Mouse (Mus musculus) cortical plate, adult 2 months (tissue): ENCODE results near the gene Magi1. TPM values are rescaled to one million over a fixed set of nuclear protein-coding genes. Genes with fewer than 3 reads are reported as not detected.

Source experiments
- H3K27ac ChIP-seq: fragments of 200-500 bp; 2 replicates; pipeline ENCODE4 v1.5.1; 2012; ENCODE audit warnings: low read length, control low read depth, inconsistent platforms; ENCODE audit not compliant: insufficient read depth
- H3K4me1 ChIP-seq: fragments of 200-500 bp; 2 replicates; pipeline ENCODE4 v1.6.1; 2011; ENCODE audit warnings: low read length; ENCODE audit not compliant: control insufficient read depth, insufficient read depth
- H3K4me3 ChIP-seq: fragments of 200-500 bp; 2 replicates; pipeline ENCODE4 v1.5.1; 2011; ENCODE audit warnings: mild to moderate bottlenecking, low read length, control low read depth; ENCODE audit not compliant: insufficient read depth
- CTCF ChIP-seq: fragments of 200-500 bp; IDR thresholded peaks from 2 replicates; pipeline ENCODE4 v1.5.1; 2011; ENCODE audit warnings: mild to moderate bottlenecking, control low read depth, low read length; ENCODE audit not compliant: insufficient read depth; ENCODE audit errors: extremely low read depth
- POLR2A ChIP-seq: fragments of 200-500 bp; IDR thresholded peaks from 2 replicates; pipeline ENCODE4 v1.6.1; 2011; ENCODE audit warnings: mild to moderate bottlenecking, low read length, control low read depth; ENCODE audit not compliant: insufficient read depth; ENCODE audit errors: extremely low read depth
- polyA plus RNA-seq: library from polyadenylated mRNA; depleted of rRNA; stranded (reverse); fragments of >200 nt; gene quantifications from 2 replicates; pipeline ENCODE4 v1.2.3, GENCODE M21; 2012

Magi1 gene
- polyA plus RNA-seq, 1 experiment: 39.5 TPM

DNA sequence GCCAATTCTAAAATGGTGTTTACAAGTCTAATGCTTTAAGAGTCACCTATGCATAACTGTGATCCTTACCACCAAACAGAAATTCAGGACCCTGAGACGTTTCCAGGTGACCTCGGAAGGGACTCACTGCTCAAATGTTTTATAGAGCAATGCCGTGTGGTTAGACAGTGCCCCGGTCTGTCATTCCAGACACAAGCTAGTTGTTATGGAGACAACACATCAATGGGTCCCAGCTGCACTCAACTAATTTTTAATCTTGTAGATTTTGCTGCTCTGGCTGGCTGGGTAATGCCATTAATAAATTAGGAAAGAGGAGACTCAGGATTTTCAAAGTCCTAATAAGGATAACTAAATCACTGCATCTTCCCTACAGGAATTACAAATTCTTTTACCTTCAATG lies 151.7 kb downstream of the Magi1 start:
- Histone ChIP-seq H3K4me1 (no peaks in the 10 kb centered on the region), H3K4me3 (no peak overlapping the region), H3K27ac (no peak overlapping the region)
- TF ChIP-seq CTCF (no peak), POLR2A (no peak)

DNA sequence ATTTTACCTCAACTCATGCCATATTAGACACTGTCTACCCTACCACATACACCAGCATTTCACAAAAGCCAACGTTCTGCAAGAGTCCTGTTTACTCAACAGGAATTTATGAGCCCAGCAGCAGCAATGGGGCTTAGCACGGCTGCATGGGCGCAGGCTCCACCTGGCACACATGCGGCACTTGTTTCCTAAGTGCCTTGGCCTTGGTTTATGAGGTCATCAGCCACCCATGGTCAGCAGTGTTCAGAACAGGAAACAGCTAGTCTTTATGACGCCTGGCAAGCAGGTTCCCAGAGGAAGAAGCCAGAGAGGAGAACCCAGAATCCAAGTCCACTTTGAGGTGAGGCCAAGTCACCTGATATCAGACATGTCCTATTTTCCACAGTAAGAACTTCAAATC lies 153.3 kb downstream of the Magi1 start:
- no peaks in the 10 kb centered on the region for H3K4me1 ChIP-seq
- H3K4me3 ChIP-seq: no peak overlapping the region
- TF ChIP-seq POLR2A (no peak), CTCF (no peak)
- no peak overlapping the region for H3K27ac ChIP-seq

GRCm38 (mm10) chr6:94126763-94127162 lies 157.0 kb downstream of the Magi1 start:
- no peak overlapping the region for H3K4me3 ChIP-seq
- no peaks in the 10 kb centered on the region for H3K4me1 ChIP-seq
- TF ChIP-seq CTCF: no peak
- no peak for TF ChIP-seq POLR2A
- no peak overlapping the region for H3K27ac ChIP-seq

- TF ChIP-seq CTCF (no peak), POLR2A (no peak)
- Histone ChIP-seq H3K27ac (no peak overlapping the region), H3K4me1 (no peaks in the 10 kb centered on the region), H3K4me3 (no peak overlapping the region)
Observed at GRCm38 (mm10) chr6:94125144-94125543, 158.6 kb downstream of the Magi1 start.

GRCm38 (mm10) chr6:94124279-94124678 lies 159.4 kb downstream of the Magi1 start:
- Histone ChIP-seq H3K4me1 (no peaks in the 10 kb centered on the region), H3K27ac (no peak overlapping the region), H3K4me3 (no peak overlapping the region)
- no peak for TF ChIP-seq POLR2A

DNA sequence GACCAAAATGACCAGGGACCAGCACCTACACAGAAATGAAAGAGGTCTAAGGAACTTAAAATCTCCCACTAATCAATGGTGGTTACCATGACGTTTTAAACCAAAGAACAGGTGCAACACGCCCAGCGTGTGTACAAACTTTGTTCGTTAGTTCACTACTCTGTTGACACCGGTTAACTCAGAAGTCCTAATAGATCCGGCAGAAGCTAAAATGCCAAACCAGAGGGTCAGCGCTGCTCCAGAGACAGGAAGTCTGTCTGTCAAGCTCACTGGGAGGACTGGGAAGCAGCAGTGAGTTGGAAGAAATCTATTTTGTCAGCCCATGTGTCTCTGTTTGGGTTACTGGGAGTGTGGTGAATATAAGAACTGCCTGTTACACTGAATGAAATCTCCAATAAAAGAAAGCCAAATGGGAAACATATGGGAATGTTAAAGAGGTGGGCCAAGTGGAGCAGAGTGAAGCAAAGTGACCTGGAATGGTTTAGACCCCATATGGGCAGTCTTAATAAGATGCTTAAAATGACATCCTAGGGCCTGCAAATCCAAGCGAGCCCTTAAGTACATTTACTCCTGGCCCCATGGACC lies 161.1 kb downstream of the Magi1 start:
- Histone ChIP-seq H3K4me3 (no peak overlapping the region), H3K27ac (no peak overlapping the region), H3K4me1 (no peaks in the 10 kb centered on the region)
- TF ChIP-seq CTCF (no peak), POLR2A (no peak)

GRCm38 (mm10) chr6:94121488-94121887 lies 162.2 kb downstream of the Magi1 start:
- no peak overlapping the region for H3K4me3 ChIP-seq
- TF ChIP-seq POLR2A: no peak
- TF ChIP-seq CTCF: no peak
- H3K27ac ChIP-seq: no peak overlapping the region
- no peaks in the 10 kb centered on the region for H3K4me1 ChIP-seq

- no peak overlapping the region for H3K4me3 ChIP-seq
- TF ChIP-seq POLR2A (no peak), CTCF (no peak)
- H3K27ac ChIP-seq: no peak overlapping the region
- H3K4me1 ChIP-seq: peaks cover 2% of the 10 kb centered on the region; the same call in 1 of the 2 replicates
Observed at GRCm38 (mm10) chr6:94116434-94117432, 167.0 kb downstream of the Magi1 start.

DNA sequence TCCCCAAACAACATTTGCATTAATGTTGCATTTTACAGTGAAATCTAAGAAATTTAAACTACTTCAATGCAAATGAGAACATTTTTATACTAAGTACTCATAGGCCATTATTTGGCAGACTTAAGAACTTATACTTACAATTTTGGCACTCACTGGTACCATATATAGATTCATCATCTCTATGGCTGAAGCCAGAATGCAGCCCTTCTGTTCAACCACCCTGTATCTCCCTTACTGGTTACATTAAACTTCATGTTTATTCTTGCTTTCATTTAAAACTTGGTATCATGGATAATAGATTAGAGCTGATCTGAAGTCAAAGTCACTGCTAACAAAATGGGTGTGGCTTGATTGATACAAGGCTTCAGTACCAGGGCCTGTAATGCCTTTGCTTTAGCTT lies 171.9 kb downstream of the Magi1 start:
- Histone ChIP-seq H3K4me3 (no peak overlapping the region), H3K4me1 (peaks cover 2% of the 10 kb centered on the region; the same call in 1 of the 2 replicates), H3K27ac (no peak overlapping the region)
- TF ChIP-seq POLR2A (no peak), CTCF (no peak)
